Mouse (Mus musculus): ENCODE measurements around the gene Retreg1. TPM values are rescaled to one million over a fixed set of nuclear protein-coding genes. Genes with fewer than 3 reads are reported as not detected.

Gene Retreg1
- total RNA-seq, 2 experiments from 2014 or later: 34.5 to 44.1 TPM

DNA sequence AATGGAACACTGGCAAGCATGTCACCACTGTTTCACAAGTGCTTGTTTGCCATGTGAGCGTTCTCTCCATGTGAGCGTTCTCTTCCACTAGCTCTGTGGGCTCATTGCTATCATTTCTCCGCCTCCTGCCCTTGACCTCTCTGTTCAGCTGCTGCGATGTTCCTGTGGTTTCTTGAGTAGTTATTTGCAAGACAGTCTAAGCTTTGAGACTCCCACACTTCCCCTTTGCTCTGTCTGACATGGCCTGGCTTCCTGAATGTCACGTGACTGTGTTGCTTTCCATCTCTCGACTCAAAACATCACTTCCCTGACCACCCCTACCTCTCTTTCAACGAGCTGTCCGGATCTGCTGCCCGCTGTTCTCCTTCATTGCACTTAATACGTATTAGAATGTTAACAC lies 14.5 kb upstream of the Retreg1 start:
- ATAC-seq (replicated peaks; ENCODE audit: poor library complexity): peak; percentile 85

DNA sequence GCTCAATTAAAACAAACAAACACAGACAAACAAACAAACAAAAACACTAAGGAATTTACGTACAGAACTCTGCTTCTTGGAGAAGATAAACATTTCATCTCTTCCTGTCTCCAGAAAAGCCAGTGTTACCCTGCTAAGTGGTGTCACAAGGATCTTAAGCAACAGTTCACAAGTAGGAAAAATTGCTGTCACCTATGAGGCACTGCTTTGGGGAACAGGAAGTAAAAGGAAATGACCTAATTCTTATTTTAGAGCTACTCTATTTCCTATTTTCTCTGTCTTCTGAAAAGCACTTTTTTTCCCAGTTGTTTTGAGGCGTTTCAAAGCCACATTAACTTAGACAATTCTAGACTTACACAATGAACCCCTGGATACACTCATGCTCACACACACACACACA lies 12.6 kb upstream of the Retreg1 start:
- ATAC-seq (replicated peaks; ENCODE audit: poor library complexity): peak; percentile 51

DNA sequence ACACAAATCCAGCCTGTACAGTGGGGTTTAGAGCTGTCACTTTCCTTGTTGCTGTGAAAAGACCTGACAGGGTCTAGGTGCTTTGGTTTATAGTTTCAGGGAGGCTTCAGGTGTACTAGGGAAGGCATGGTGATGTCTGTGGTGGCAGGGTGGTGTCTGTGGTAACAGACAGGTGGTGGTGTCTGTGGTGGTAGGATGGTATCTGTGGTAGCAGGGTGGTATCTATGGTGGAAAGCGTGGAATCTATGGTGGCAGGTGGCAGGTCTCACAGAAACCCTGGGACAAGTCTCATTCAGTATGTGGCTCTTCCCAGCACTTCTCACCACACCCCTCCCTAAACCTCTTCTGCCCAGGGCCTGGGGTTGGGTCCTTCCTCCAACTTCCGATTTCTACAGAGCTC lies 8.7 kb upstream of the Retreg1 start:
- peak; percentile 42 for ATAC-seq (replicated peaks; ENCODE audit: poor library complexity)

DNA sequence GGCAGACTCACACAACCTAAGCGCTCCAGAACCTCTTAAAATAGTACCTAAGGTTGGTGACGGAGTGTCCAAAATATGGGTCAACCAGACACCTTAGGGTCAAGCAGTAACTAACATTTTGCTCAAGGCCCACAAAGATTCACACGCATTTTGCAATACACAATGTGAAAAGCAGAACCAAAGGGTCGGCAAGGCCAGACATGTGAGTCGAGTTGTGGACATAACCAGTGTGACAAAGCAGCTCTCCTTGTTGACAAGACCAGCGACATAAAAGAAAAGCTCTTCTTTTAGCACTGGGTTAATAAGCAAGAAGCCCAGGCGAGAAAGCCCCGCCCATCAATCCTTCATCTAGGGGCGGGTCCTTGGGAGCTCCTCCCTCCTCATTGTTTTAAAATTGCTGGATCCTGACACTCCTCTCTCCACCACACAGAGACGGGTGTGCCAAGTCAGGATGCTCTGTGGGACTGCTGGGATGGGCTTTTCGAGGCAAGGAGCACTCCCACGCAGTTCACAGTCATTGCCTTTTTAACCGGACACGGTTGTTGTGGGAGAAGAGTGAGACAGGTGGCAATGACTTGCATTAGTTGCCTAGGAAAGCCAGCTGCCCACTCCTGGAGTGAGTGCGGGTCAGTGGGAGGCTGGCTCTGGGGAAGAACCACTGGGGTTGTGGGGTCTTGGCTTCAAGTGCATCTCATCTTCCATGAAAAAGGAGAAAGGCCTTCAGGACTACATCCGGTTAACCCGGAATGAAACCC lies 7.9 kb upstream of the Retreg1 start:
- ATAC-seq (replicated peaks; ENCODE audit: poor library complexity): peak; percentile 50

DNA sequence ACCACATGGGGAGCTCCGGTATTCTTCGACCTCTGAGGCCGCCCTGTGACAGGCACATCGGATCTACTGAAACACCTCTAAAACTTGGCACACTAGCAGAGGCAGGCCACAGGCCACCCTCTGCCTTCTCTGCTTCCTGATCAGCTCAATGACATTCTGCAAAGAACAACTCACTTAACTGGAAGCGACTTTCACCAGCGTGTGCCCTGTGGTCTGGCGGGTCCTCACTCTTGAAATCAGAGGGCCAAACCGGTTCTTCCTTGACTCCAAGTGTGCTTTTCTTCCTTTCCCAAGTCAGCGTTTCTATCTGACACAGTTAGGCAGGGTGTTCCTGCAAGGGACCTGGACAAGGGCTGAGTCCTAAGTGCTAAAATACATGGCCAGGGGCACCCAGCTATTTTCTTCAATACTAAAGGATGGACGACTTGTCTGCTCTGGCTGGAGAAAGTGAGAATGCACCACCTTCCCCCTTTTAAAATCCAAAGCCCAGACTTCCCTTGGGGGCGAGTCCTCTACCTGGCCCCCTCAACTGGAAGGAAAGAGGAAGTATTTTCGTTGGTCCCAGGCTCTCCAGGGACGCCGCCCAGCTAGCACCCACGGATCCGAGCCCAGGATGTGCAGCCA lies 406 bp upstream of the Retreg1 start:
- ATAC-seq (replicated peaks; ENCODE audit: poor library complexity): peak; percentile 21; the same call in 1 of the 2 replicates

DNA sequence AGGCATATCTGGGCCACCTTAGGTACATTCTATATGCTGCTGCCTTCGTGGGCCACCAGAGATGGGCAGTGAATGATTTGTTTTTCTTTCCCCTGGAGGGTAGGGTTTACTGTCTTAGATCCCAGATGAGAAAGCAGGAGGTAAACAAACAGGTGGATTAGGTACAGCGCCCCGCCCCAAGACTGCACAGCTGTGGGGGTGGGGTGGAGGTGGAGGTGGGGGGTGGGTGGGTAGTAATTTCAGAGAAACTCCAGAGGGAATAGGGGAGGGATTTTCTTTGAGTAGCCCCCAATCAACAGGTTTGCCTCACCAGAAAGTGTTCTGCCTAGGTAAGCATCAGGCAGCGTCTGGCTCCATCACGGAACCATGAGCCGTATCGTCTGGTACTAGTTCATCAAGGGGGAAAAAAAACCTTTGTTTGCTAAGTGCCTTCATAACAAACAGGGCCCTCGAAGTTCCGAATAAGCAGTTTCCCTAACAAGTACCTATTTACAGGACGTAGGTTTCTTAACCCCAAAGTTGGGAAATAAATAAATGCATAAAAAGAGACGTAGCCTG lies 1.1 kb downstream of the Retreg1 start:
- no peak for ATAC-seq (replicated peaks; ENCODE audit: poor library complexity)

DNA sequence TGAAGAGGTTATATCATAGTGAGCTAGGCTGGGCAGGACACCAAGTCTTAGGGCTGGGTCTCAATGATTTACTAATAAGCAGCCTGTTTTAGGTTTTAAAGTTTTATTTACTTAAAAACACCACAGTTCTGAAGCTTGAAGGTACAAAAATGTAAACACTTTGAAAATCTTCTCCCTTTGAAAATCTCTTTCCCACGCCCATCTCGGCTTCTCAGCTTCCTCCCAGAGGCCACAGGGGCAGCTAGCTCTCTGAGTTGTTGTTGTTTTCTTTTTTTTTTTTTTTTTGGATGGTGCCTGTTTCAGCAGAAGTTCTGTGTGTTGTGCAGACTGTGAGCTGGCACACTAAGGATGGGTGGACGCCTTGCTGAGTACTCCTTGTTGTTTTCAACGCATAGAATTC lies 1.8 kb downstream of the Retreg1 start:
- ATAC-seq (replicated peaks; ENCODE audit: poor library complexity): no peak

DNA sequence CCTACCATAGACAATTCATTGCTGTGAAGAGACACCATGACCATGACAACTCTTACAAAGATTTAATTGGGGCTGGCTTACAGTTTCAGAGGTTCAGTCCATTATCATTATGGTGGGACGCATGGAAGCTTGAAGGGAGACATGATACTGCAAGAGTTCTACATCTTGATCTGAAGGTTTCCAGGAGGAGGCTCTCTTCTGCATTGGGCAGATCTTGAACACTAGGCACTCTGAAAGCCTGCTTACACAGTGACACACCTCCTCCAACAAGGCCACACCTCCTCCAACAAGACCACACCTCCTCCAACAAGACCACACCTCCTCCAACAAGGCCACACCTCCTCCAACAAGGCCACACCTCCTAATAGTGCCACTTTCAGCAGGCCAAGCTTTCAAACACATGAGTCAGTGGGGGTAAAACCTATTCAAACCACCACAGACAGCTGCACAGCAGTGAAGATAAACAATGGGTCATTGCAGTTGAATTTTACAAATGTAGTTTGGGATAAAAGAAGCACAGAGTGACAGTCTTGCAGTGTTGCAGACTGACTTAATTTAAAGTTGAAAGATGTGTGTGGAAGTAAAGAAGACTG lies 4.7 kb downstream of the Retreg1 start:
- ATAC-seq (replicated peaks; ENCODE audit: poor library complexity): no peak

DNA sequence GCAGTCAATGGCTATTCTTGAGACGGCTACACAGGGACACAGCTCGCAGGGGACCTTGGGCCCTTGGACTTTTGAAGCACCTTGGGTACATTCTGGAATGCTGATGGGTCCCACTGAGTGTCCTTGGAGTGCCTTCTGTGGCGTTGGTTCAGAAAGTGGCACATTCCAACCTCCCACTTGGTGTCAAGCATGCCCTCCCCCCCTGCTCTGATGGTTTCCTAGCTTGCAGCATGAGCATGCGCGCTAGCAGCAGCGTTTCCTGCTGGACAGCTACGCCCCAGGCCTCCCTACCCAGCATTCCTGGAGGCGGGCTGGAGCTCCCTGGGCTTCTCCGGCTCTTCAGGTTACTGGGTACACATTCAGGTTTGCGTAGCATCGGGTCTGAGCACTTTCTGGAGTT lies 7.6 kb downstream of the Retreg1 start:
- ATAC-seq (replicated peaks; ENCODE audit: poor library complexity): no peak

DNA sequence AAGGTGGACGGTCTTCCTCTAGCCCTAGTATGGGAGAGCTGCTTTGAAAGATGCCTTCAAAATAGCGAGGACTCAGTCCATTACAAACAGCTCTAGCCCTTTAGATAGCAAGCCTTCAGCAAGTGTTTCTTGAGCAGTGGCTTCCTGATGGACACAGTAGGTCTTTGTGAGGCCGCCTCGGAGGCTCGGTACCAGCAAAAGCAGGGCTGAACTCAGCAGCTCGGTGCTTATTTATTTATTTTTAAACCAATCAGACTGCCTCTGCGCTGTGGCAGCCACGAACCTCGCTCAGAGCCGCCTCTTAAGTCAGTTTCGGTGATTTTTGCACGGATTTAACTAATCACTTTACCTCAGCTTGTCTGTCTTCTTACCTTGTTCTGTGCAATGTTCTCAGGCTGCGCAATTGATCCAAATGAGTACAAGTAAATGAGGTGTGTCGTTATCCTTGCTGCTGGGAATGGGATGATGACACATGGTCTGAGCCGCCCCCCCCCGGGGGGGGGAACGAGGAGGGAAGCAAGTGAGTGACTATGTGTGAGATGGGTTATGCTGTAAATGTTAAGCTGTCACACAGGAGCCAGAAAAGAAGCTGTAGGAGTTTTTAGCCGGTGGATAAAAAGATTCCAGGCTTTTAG lies 11.4 kb downstream of the Retreg1 start:
- ATAC-seq (replicated peaks; ENCODE audit: poor library complexity): no peak

DNA sequence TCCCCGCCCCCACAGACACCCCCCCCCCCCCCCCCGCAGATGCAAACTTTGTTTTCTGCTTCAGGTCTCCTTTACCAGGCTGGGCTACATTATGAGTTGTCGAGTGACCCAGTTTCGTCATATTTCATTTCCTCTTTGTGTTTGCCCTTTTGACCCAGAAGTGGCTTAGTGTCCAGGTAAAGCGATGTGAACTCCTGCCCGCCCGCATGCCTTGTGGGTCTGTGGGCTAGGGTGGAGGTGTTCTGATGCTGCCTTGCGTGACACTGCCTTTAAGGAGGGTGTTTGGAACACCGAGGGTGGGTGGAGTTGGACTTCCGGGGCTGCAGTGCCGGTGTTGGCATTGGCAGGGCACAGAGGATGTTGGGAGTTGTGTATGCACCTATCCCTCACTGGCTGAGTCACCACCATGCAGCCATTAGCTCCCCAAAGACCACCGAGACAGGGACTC lies 15.7 kb downstream of the Retreg1 start:
- peak; percentile 24 for ATAC-seq (replicated peaks; ENCODE audit: poor library complexity)

DNA sequence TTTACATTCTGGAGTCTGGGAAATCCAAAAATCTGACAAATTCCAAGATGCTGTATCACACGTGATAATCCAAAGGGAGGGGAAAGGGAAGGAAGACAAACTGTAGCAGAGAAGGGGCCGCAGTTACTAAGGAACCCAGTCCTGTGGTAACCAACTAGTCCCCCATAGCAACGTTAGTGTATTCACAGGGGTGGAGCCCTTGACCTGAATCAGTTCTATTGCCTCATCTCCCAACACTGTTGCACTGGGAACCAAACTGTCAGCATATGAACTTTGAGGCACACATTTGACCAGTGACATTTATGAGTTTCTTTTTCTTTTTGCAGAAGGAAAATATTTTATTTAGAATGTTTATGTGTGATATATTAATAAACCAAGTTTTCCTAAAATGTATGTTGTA lies 16.5 kb downstream of the Retreg1 start:
- peak; percentile 73 for ATAC-seq (replicated peaks; ENCODE audit: poor library complexity)

DNA sequence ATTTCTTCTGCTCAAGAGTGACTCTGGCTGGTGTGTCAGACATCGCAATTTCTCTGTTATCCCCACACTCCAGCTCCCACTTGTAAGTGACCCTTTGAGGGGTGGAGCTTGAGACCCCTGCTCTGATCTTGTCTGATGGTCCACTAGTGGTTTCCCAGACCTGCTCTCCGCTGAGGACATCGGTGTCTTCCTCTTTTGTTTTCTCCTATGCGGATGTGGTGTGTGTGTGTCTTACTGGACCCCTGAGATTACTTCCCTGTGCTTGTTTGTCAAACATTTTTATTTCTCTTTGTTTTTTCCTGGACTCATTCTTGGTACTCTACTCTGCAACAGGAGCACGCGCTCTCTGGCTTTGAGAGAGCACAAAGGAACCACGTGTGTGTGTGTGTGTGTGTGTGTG lies 18.9 kb downstream of the Retreg1 start:
- ATAC-seq (replicated peaks; ENCODE audit: poor library complexity): peak; percentile 66

DNA sequence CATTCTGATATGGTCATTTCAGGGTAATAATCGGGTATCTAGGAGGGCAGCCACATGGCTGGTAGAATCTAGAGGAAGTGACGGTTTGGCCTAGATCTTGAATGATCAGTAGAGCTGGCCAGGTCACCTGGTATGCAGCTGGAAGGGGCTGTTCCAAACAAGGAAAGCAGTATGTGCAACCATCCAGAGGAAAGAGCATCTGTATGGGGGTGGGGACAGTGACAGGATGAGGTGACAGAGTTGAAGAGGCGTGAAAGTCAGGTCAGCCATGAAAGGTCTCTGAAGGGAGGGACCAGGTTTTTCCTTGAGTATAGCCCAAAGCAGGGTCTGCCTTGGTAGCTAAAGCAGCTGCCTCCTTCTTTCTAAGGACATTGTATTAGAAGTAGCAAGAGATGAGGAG lies 22.6 kb downstream of the Retreg1 start:
- no peak for ATAC-seq (replicated peaks; ENCODE audit: poor library complexity)

DNA sequence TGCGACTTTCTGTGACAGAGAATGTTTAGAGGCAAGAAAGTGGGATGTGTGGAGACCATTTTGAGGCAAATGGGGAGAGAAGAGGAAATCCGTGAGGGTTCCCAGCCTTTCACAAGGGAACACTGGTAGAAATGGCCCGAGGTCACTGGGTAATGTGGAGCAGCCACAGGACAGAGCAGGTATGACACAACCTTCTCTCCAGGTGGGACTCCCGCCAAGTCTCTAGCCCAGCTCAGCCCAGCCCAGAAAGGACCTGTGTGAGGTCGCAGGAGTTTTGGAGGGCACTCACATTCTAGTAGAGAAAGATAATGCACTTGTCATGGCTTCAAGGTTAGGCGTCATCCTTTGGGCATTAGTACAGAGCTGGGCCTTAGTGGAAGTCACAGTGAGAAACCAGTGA lies 23.1 kb downstream of the Retreg1 start:
- no peak for ATAC-seq (replicated peaks; ENCODE audit: poor library complexity)

DNA sequence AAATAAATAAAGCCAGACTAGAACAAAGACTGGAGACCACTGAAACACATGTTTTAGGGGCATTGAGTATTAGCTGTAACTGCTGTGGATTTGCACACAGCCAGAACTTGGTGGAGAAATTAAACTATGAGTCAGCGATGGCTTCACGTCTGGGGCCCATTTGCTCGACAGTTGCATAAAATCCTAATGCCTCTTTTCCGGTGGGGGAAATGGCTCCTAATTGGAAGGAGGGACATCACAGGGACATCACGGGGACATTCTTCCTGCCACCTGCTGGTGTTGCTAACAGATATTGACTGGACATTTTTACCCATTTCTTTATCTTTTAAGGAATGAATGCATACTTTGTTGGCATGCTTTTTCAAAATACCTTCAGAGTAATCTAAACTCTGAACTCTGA lies 26.1 kb downstream of the Retreg1 start:
- ATAC-seq (replicated peaks; ENCODE audit: poor library complexity): 0 out of 2 replicates have a peak, but pooled peaks have one; percentile 9

DNA sequence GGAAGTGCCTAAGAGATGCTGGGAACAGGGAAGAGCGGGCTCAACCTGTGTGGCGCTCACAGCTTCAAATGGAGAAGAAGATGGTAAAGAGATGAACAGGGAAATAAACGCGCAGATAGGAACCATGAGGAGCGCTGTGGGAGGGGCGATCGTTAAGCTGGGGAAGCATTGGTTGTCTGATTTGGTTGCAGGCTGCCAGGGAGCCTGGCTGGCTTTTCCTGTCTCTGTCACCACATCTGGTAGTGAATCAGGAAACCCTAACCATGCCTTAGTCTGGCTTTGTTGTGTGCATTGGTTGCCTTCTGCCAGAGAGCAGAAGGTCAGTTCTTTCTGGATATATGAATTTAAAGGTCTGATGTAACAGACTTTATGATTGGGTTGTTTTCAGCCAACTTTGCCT lies 28.5 kb downstream of the Retreg1 start:
- ATAC-seq (replicated peaks; ENCODE audit: poor library complexity): peak; percentile 83

DNA sequence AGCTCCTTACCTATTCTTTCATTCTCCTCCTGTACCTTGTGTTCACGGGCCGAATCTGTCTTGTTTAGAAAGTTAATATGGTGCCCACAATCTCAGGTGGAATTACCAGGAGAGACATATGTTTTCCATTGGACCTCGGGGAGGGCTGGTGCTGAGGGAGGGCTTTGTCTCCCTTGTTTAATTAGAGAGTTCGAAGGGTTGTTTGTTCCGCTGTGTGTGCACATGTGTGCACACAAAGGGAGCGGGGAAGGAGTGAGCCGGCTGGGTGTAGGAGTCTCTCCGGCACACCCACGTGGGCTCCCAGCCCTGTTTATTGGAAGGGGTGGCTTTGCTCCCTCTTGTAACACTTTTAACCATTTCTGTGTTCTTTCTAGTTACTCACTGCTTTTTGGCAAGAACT lies 29.1 kb downstream of the Retreg1 start:
- no peak for ATAC-seq (replicated peaks; ENCODE audit: poor library complexity)

DNA sequence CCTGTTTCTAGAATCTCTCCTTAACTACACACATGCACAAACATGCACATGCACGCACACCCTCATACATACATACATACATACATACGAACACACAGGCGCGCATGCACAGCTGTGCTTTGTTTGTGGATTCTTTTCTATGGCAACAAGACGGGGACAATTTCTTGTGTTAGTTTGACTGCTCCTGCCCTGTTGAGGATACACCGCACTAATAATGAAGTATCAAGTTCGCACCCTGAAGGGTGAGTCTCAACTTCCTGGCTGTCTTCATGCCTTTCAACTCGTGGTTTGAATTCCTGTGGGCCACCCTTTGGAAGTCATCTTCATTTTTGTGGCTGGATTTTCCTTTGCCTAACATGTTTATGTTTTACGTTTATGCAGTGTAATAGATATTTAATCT lies 29.7 kb downstream of the Retreg1 start:
- no peak for ATAC-seq (replicated peaks; ENCODE audit: poor library complexity)

DNA sequence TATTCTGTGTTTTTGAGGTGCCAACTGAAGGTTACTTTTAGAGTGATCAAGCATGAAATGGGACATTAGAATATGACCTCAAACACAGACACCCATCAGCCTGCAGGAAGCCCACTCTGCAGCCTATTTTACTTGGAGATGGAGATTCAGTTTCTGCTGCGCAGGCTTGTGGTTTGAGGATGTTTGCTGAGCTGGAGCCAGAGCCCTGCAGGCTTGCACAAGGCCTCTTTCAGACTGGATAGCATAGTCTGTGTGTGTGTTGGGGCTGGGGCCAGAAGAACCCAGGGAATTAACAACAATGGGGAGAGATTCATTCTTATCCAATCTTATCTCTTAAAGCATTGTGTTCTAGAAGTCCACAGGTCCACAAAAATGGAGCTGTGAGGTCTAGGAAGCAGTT lies 30.6 kb downstream of the Retreg1 start:
- peak; percentile 52; the same call in 1 of the 2 replicates for ATAC-seq (replicated peaks; ENCODE audit: poor library complexity)

DNA sequence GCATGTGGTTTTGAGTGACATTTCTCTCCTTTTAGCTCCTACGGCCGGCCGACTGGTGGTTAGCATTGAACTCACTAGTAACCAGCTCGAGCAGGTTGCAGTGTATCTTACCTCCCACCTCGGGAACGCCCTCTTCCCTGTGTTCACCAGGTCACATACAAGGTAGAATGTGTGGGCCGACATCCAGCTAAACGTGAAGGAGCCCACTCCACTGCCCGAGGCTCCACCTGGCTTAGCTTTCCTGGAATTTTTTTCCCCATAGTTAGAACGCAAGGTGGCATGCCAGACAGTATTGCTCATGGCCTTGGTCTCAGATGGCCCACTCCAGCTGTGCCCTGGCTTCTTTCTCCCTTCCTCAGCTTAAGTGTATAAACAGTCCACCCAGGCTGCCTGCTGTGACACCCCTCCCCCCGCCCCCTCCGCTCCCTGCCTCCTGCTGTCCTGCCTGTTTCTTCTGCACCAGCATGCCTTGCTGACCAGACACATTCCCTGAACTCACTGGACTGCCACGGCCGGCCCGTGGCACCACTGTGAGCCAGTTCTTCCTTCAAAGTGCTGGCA lies 33.7 kb downstream of the Retreg1 start:
- ATAC-seq (replicated peaks; ENCODE audit: poor library complexity): no peak
